Mouse (Mus musculus) CD4-positive naive resting alpha-beta T cell, adult 57 days (primary cell): Measurements from ENCODE around the gene Siglecg. TPM values are rescaled to one million over a fixed set of nuclear protein-coding genes. Genes with fewer than 3 reads are reported as not detected.

Source experiments
- total RNA-seq: library from RNA; stranded (reverse); gene quantifications from one replicate; pipeline ENCODE4 v1.2.4, GENCODE M21; 2023

Siglecg gene
- 11.2 TPM for total RNA-seq

DNA sequence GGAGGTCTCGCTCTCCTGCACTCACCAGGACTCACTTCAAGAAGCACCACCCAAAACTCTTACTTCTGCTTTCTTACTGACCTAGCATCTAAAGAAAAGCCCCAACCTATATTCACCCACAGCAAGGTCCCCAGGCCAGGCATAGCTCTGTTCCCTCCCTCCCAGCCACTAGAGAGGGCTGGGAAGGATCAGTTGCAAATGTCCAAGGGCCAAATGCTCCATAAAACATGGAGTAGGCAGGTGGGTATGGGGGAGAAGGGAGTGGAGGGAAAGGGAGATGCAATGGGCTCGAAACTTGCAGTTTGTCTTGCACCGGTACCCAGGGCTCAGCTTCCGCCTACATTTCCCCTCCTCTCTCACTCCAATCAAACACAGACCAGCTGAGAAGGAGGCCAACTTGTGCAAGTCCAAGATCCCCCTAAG lies at the start of gene Siglecg:
Siglecg (plus strand) TSS at position 74 of the 423 bp plus-strand sequence.

DNA sequence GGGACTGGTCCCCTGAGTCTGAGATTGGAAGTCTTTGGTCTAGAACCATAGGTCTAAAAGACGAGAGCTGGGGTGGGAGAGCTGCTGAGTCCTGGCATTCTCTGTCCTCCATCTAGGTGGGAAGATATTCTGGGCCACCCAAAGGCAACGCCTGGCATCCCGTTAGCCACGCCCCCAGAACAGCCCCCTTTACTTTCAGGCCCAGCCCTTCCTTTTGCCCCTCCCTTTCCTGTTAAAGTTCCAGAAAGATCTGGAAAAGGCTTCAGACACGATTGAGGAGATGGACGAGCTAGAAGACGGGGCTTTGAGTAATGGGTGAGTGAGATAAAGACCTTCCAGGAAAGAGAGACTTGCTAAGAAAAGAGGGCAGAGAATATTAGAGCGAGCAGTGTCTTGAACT lies 19.4 kb downstream of the Siglecg start, which contains the start of gene Lim2:
Lim2 (plus strand) TSS at position 265 of the 400 bp plus-strand sequence.

DNA sequence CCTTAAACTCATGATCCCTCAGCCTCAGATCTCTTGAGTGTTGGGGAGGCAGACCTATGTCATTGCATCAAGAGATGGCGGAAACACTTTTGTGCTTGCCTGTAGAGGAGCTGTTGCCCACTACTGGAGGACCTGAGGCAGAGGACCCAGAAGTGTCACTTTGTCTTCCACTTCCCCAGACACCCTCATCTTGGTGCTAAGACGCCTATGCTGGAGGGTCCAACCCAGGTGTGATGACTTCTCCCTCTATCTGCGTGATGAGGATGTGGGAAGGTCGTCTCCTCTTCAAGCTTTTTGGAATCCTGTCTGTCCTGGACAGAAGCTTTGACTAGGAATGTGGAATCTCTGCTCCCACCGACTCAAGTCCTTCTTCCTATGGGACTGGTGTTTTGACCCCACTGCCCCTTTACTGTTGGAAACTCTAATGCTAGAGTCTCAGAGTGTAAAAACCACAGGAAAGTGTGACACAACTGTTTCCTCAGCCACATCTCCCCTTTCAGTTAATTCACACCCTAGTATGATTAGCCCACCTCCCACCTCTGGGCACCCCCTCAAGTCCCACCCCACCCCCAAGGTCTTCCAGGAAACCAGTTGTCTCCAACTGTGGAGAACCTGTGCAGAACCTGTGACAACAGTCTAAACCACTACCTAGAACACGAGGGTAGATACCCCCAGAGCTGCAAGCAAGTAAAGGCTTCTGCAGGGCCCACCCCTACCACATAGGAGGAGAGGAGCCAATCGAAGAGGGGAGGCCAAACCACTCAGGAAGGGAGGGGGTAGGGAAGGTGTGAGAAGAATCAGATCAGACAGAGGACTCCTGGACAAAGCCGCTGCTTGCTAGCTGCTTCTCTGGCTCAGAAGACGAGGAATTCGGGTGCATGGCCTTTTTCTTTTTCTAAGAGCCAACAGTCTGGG lies 28.6 kb downstream of the Siglecg start, which contains the start of gene Nkg7:
Nkg7 (plus strand) TSS at position 733 of the 915 bp plus-strand sequence.

DNA sequence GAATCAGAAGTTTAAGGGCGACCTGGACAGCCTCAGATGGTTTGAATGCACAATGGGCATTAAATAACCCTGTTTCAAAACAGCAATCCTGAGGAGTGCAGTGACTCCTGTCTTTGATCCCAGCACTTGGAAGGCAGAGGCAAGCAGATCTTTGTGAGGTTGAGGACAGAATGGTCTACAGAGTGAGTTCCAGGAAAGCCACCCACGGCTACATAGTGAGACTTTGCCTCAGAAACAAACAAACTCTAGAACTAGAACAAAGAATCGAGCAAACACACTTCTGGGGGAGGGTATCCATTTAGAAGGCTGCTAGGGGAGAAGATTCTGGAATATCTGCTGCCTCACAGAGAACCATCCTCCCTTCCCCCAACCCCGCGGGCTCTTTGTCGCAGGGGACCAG lies 32.5 kb downstream of the Siglecg start, which contains the start of gene Cldnd2:
Cldnd2 (plus strand) TSS at position 301 of the 400 bp plus-strand sequence.

DNA sequence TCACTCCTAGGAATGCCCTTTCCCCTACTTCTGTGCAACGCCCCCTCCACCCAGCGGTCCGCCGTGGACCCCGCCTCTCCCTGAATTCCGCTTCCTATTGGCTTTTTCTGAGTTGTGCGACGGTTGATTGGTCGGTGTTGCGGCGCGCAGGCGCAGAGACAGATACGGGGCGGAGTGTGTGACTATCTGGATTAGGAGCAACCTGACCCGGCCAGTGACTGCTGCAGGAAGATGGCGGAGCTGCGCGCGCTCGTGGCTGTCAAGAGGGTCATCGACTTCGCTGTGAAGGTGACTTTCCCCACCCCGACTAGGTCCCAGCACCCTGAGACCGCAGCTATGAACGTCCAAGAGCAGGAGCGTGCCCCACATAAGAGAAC lies 35.9 kb downstream of the Siglecg start, which contains the start of the genes Etfb and Gm45233:
Etfb (plus strand) TSS at position 167 of the 377 bp plus-strand sequence.
Gm45233 (plus strand) TSS at position 212 of the 377 bp plus-strand sequence.

DNA sequence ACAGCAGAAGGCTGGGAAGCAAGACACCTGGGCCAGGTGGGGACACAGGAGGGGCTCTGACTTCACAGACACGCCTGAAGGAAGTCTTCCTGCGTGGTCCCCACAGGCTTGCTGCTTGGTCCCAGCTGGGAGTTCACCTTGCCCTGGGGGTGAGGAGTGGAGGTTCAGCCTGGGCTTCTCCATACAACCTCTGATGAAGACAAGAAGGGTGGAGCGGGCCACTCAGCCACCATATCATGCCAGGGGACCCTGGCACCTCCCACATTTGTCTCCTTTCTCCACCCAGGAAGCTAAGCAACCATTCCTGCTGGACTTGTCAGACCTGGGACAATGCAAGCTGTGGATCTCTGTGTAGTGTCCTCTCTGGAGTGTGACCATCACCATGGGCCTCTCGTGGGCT lies 54.8 kb downstream of the Siglecg start, which contains the start of gene Vsig10l:
Vsig10l (plus strand) TSS at position 301 of the 400 bp plus-strand sequence.

Other genes with a start within 250 kb of the Siglecg start
- 26.8 TPM for gene Zfp715, start 94.9 kb upstream of the Siglecg start, total RNA-seq
- gene Siglecf, start 56.9 kb upstream of the Siglecg start, total RNA-seq = not detected
- gene Lim2, start 19.5 kb downstream of the Siglecg start, total RNA-seq = not detected
- 25.9 TPM for gene Nkg7, start 28.9 kb downstream of the Siglecg start, total RNA-seq
- not detected for gene Cldnd2, start 32.6 kb downstream of the Siglecg start, total RNA-seq
- gene Etfb, start 35.9 kb downstream of the Siglecg start, total RNA-seq = 27.6 TPM
- gene Gm45233, start 35.9 kb downstream of the Siglecg start, total RNA-seq = not detected
- 2.2 TPM for gene Vsig10l, start 54.9 kb downstream of the Siglecg start, total RNA-seq
- not detected for gene Iglon5, start 81.9 kb downstream of the Siglecg start, total RNA-seq
- gene 4931406B18Rik, start 97.7 kb downstream of the Siglecg start, total RNA-seq = not detected
- 1.2 TPM for gene Cd33, start 136.2 kb downstream of the Siglecg start, total RNA-seq
- 7.1 TPM for gene Zfp658, start 154.1 kb downstream of the Siglecg start, total RNA-seq
- 10.3 TPM for gene Zfp719, start 171.4 kb downstream of the Siglecg start, total RNA-seq
- not detected for gene Zfp819, start 199.0 kb downstream of the Siglecg start, total RNA-seq
- gene Ceacam18, start 226.5 kb downstream of the Siglecg start, total RNA-seq = not detected